Mouse (Mus musculus) naive thymus-derived CD4-positive, alpha-beta T cell, adult 2 months (primary cell): ENCODE data around the gene Gm14496.
"Not testable (repeated sequence)": the region's sequence is repeated elsewhere in the genome, so short reads cannot be mapped to it uniquely, and the experiment has no call there.

Experiments
- DNase-seq: peaks from one replicate; pipeline ENCODE4 v3.0.0-alpha.2; 2011; ENCODE audit warnings: low read depth

Gm14496 gene

GRCm38 (mm10) chr2:181990829-181991228 lies at the start of gene Gm14496:
TSS of gene Gm14496 (plus strand) at chr2:181991129.
- no peak for DNase-seq

GRCm38 (mm10) chr2:181952747-181953680 lies 37.9 kb upstream of the Gm14496 start:
- not testable (repeated sequence) for DNase-seq

- no peak for DNase-seq
Measured at GRCm38 (mm10) chr2:181968395-181968794, 22.5 kb upstream of the Gm14496 start.

GRCm38 (mm10) chr2:181969187-181969586 lies 21.7 kb upstream of the Gm14496 start:
- DNase-seq: no peak

DNA sequence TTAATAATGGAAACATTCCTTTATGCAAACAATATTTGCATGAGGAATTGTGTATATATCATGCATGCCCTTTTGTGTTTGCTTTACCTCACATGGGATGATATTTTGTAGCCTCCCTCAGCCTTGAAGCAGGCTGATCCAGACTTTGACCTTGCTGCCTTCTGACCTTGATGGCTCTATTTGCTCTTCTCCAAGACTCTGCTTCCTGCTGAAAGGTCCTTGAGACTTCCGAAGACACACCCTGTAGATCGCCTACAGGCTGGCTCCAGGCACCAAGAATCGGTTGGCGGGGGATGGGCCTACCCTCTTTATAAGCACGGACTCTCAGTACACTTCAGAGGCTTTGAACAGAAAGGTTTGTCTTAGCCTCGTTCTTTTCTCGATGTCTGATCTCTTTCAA lies 9.0 kb upstream of the Gm14496 start:
- not testable (repeated sequence) for DNase-seq
